Mouse (Mus musculus): ENCODE measurements around the gene Stx8. TPM values are rescaled to one million over a fixed set of nuclear protein-coding genes. Genes with fewer than 3 reads are reported as not detected.

The Stx8 gene
- polyA plus RNA-seq, 1 experiment from 2014 or later: 33.8 TPM

DNA sequence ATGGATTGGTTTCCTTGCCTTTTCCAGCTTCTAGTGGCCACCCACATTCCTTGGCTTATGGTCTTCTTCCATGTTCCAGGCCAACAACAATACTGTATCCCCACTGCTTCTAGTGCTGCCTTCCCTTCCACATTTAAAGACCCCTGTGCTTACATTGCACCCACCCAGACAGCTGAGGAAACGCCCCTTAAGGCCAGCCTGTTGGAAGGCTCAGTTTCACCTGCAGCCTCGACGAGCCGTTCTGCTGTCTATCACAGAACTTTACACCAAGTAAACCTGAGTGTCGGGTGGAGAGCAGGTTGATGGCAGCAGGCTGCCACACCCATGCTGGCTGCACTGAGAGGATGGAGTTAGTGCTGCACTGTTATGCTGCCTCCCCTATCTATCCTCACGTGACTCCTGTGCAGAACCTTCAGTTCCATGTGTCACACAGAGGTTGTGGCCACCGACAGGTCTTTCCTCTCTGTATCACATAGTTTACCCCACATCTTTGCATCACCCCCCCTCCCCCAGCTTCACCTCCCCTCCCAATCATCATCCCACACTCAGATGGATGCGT lies 57.9 kb downstream of the Stx8 start:
- H3K9me3 ChIP-seq (replicated peaks): no peaks in the 10 kb centered on the region
- H3K4me2 ChIP-seq: no peak overlapping the region
- no peak for ATAC-seq
- H3K9ac ChIP-seq: no peak overlapping the region
- H3K36me3 ChIP-seq: 0 out of 2 replicates have a peak, but pooled peaks cover 3% of the 10 kb centered on the region
- H3K27ac ChIP-seq: no peak overlapping the region
- H3K4me1 ChIP-seq: peaks cover 22% of the 10 kb centered on the region
- H3K4me3 ChIP-seq: no peak overlapping the region
- 60% methylated on average over 8 of the region's 8 CpGs for WGBS (ENCODE audit: insufficient replicate concordance)
- H3K27me3 ChIP-seq (replicated peaks): no peaks in the 10 kb centered on the region

GRCm38 (mm10) chr11:68026590-68026989 lies 60.6 kb downstream of the Stx8 start:
- WGBS (ENCODE audit: insufficient replicate concordance): 75% methylated on average over 5 of the region's 5 CpGs

DNA sequence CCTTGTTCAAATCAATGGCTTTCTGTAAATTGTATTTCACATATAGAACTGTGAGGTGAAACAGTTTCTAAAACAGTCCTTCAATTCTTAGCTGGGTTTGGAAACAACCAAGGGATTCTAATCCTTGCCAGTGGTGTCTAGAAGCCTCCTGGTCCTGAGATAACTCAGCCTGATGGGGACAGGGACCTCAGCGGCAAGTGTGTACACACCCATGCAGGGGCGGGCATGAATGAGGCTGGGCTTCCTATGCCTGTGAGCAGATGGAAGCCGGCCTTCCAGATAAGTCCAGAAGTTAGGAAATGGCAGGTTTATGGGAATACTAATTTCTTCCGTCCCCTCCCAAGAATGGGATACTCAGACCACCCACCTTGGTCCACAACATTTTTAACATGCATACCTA lies 63.1 kb downstream of the Stx8 start:
- Histone ChIP-seq H3K9me3 (replicated peaks) (no peaks in the 10 kb centered on the region), H3K4me1 (peaks cover 19% of the 10 kb centered on the region), H3K27me3 (replicated peaks) (no peaks in the 10 kb centered on the region), H3K9ac (no peak overlapping the region), H3K4me3 (no peak overlapping the region), H3K27ac (no peak overlapping the region), H3K36me3 (no peaks in the 10 kb centered on the region), H3K4me2 (no peak overlapping the region)
- ATAC-seq: peak; percentile 73
- WGBS (ENCODE audit: insufficient replicate concordance): 35% methylated on average over 4 of the region's 4 CpGs

More at GRCm38 (mm10) chr11:68026590-68026989, 60.6 kb downstream of the Stx8 start:
- no peak overlapping the region for H3K27ac ChIP-seq
- peaks cover 23% of the 10 kb centered on the region for H3K4me1 ChIP-seq
- H3K36me3 ChIP-seq: no peaks in the 10 kb centered on the region
- H3K27me3 ChIP-seq (replicated peaks): no peaks in the 10 kb centered on the region
- ATAC-seq: no peak
- no peaks in the 10 kb centered on the region for H3K9me3 ChIP-seq (replicated peaks)
- H3K4me2 ChIP-seq: no peak overlapping the region
- no peak overlapping the region for H3K9ac ChIP-seq
- no peak overlapping the region for H3K4me3 ChIP-seq

DNA sequence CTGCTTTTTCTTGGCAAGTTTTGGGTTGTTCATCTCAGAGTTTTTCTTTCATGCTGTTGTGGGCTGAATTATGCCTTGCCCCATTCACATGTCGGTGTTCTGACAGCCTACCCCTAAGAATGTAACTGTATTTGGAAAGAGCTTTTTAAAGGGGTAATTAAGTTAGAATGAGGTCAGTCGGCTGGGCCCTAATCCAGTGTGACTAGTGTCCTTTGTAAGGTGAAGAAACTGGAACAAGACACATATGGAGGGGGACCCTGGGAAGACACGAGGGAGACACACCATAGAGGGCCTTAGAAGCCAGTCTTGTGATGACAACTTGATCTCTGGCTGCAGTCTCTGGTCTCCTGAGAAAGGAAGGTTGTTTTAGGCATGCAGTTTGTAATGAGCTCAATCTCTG lies 63.9 kb downstream of the Stx8 start:
- Histone ChIP-seq H3K4me3 (no peak overlapping the region), H3K4me1 (peaks cover 19% of the 10 kb centered on the region), H3K9ac (no peak overlapping the region), H3K27me3 (replicated peaks) (no peaks in the 10 kb centered on the region), H3K9me3 (replicated peaks) (no peaks in the 10 kb centered on the region), H3K36me3 (no peaks in the 10 kb centered on the region), H3K4me2 (no peak overlapping the region), H3K27ac (no peak overlapping the region)
- no peak for ATAC-seq
- WGBS (ENCODE audit: insufficient replicate concordance): 65% methylated on average over 3 of the region's 3 CpGs

- Histone ChIP-seq H3K36me3 (no peaks in the 10 kb centered on the region), H3K4me2 (no peak overlapping the region), H3K27me3 (replicated peaks) (no peaks in the 10 kb centered on the region), H3K27ac (no peak overlapping the region), H3K4me1 (peaks cover 19% of the 10 kb centered on the region), H3K4me3 (no peak overlapping the region), H3K9ac (no peak overlapping the region), H3K9me3 (replicated peaks) (no peaks in the 10 kb centered on the region)
- 67% methylated on average over 1 of the region's 1 CpGs for WGBS (ENCODE audit: insufficient replicate concordance)
- no peak for ATAC-seq
Observed at GRCm38 (mm10) chr11:68030771-68031170, 64.8 kb downstream of the Stx8 start.

- ATAC-seq: no peak
- Histone ChIP-seq H3K27ac (no peak overlapping the region), H3K36me3 (no peaks in the 10 kb centered on the region), H3K27me3 (replicated peaks) (no peaks in the 10 kb centered on the region), H3K4me3 (no peak overlapping the region), H3K9ac (no peak overlapping the region), H3K9me3 (replicated peaks) (no peaks in the 10 kb centered on the region), H3K4me2 (no peak overlapping the region), H3K4me1 (peaks cover 19% of the 10 kb centered on the region)
- 56% methylated on average over 2 of the region's 2 CpGs for WGBS (ENCODE audit: insufficient replicate concordance)
Observed at GRCm38 (mm10) chr11:68032448-68032847, 66.5 kb downstream of the Stx8 start.

GRCm38 (mm10) chr11:68033331-68033926 lies 67.4 kb downstream of the Stx8 start:
- H3K4me2 ChIP-seq: no peak overlapping the region
- 80% methylated on average over 11 of the region's 11 CpGs for WGBS (ENCODE audit: insufficient replicate concordance)
- no peak overlapping the region for H3K27ac ChIP-seq
- H3K4me3 ChIP-seq: no peak overlapping the region
- no peaks in the 10 kb centered on the region for H3K36me3 ChIP-seq
- no peak overlapping the region for H3K9ac ChIP-seq
- H3K27me3 ChIP-seq (replicated peaks): no peaks in the 10 kb centered on the region
- no peaks in the 10 kb centered on the region for H3K9me3 ChIP-seq (replicated peaks)
- H3K4me1 ChIP-seq: peaks cover 11% of the 10 kb centered on the region
- no peak for ATAC-seq

DNA sequence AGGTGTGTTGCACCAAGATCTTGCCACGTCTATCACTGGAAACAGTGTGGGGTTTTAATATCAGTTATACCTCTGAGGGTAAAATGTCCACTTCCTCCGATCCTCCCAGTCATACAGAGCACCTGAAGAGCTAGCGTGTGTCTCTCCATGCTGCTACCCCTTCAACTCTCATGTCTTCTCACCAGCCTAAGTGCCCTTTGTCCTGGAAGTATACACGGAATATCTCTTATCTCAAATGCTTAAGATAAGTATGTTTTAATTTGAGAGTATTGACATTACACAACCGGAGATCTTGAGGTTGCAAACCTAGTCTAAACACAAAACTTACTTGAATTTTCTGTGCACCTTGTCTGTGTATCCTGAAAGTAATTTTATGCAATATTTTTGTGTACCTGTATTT lies 68.4 kb downstream of the Stx8 start:
- peaks cover 1% of the 10 kb centered on the region; the same call in 1 of the 2 replicates for H3K4me1 ChIP-seq
- WGBS (ENCODE audit: insufficient replicate concordance): 66% methylated on average over 5 of the region's 5 CpGs
- H3K4me2 ChIP-seq: no peak overlapping the region
- no peak overlapping the region for H3K4me3 ChIP-seq
- H3K36me3 ChIP-seq: no peaks in the 10 kb centered on the region
- no peak for ATAC-seq
- H3K27me3 ChIP-seq (replicated peaks): no peaks in the 10 kb centered on the region
- no peak overlapping the region for H3K27ac ChIP-seq
- H3K9ac ChIP-seq: no peak overlapping the region
- H3K9me3 ChIP-seq (replicated peaks): no peaks in the 10 kb centered on the region

DNA sequence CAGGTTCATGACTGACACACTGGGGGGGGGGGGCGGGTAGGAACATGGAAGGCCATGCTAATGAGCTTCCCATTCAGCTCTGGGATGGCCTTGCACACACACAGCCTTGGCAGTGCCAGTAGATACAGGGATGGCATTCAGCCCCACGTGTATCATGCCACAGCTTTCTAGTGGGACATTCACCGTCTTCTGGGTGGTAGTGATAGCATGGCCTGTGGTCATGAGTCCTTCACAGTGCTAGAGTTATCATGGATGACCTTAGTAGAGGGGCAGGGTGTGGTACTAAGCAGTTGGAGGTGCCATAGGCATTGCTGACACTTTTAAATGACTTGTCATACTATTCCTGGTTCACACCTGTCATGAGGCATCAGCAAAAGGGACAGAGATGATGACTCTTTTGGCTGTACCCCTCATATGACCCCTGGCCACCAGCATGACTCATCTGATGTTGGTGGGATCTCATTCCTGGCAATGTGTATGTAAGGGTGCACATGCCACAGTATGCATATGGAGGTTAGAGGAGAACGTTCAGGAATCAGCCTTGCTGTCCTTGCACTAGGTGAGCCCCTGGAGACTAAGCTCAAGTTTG lies 69.4 kb downstream of the Stx8 start:
- no peaks in the 10 kb centered on the region for H3K9me3 ChIP-seq (replicated peaks)

GRCm38 (mm10) chr11:68036133-68036959 lies 70.4 kb downstream of the Stx8 start:
- Histone ChIP-seq H3K36me3 (no peaks in the 10 kb centered on the region), H3K4me3 (no peak overlapping the region), H3K9me3 (replicated peaks) (no peaks in the 10 kb centered on the region), H3K4me1 (no peaks in the 10 kb centered on the region), H3K27ac (no peak overlapping the region), H3K27me3 (replicated peaks) (no peaks in the 10 kb centered on the region), H3K9ac (no peak overlapping the region), H3K4me2 (no peak overlapping the region)
- WGBS (ENCODE audit: insufficient replicate concordance): 76% methylated on average over 20 of the region's 20 CpGs
- ATAC-seq: no peak

More for the DNA sequence above, 69.4 kb downstream of the Stx8 start:
- Histone ChIP-seq H3K36me3 (no peaks in the 10 kb centered on the region), H3K27me3 (replicated peaks) (no peaks in the 10 kb centered on the region), H3K4me2 (no peak overlapping the region), H3K4me3 (no peak overlapping the region), H3K9ac (no peak overlapping the region), H3K4me1 (no peaks in the 10 kb centered on the region), H3K27ac (no peak overlapping the region)
- no peak for ATAC-seq
- 64% methylated on average over 4 of the region's 4 CpGs for WGBS (ENCODE audit: insufficient replicate concordance)

GRCm38 (mm10) chr11:68037093-68037492 lies 71.1 kb downstream of the Stx8 start:
- Histone ChIP-seq H3K36me3 (no peaks in the 10 kb centered on the region), H3K4me1 (no peaks in the 10 kb centered on the region), H3K9me3 (replicated peaks) (no peaks in the 10 kb centered on the region), H3K27me3 (replicated peaks) (no peaks in the 10 kb centered on the region), H3K4me2 (no peak overlapping the region), H3K27ac (no peak overlapping the region), H3K9ac (no peak overlapping the region), H3K4me3 (no peak overlapping the region)
- no peak for ATAC-seq
- WGBS (ENCODE audit: insufficient replicate concordance): 80% methylated on average over 9 of the region's 9 CpGs

DNA sequence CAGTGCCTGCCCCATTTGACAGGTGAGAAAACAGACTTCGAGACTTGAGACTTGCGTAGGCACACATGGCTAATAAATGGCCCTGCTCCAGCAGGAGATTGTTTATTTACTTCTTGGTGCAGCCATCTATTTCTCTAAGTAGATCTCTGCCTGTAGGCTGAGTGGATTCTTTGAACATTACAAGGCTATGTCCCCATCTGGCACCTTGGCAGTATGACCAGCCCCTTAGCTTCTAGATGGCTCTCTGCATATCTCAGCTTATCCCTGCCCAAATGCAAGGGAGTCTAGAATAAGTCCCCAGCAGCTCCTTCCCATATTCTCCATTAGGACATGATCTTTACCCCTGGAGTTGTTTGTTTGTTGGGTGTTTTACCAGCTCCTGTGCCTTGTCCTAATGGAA lies 72.1 kb downstream of the Stx8 start:
- WGBS (ENCODE audit: insufficient replicate concordance): 90% methylated on average over 2 of the region's 2 CpGs
- no peaks in the 10 kb centered on the region for H3K4me1 ChIP-seq
- no peak overlapping the region for H3K4me2 ChIP-seq
- no peaks in the 10 kb centered on the region for H3K9me3 ChIP-seq (replicated peaks)
- H3K4me3 ChIP-seq: no peak overlapping the region
- H3K27ac ChIP-seq: no peak overlapping the region
- no peak for ATAC-seq
- no peaks in the 10 kb centered on the region for H3K36me3 ChIP-seq
- H3K27me3 ChIP-seq (replicated peaks): no peaks in the 10 kb centered on the region
- no peak overlapping the region for H3K9ac ChIP-seq

Measured in liver, embryonic 12.5 days (tissue).